Mouse (Mus musculus): ENCODE results near the gene Zfp280d. TPM values are rescaled to one million over a fixed set of nuclear protein-coding genes. Genes with fewer than 3 reads are reported as not detected.

Zfp280d gene
- polyA plus RNA-seq, 1 experiment, result 4.7 TPM

DNA sequence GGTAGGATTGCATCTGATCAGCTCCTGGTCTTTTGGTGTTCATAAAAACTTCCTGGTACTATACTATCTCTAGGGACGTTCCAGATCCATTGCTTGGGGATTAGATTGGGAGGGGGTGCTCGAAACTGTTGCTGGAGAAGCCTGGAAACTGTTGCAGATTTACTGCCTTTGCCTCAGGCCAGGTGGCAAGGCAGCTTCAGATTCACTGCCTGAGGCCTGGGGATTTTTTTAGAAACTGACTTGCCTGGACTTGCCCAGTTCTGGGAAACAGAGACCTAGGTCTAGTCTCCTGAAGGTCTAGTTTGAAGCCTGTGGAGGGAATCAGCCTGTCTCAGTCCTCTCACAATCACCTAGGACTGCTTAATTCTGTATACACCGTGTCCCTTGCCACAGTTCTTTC, 9.8 kb upstream of the Zfp280d start:
- no peak overlapping the region for H3ac ChIP-seq (ENCODE audit: control insufficient read depth, insufficient read length, low read depth)
- no peaks in the 10 kb centered on the region for H3K27me3 ChIP-seq (ENCODE audit: control insufficient read depth, insufficient read depth, insufficient read length)
- H3K79me3 ChIP-seq (ENCODE audit: low read depth), result no peaks in the 10 kb centered on the region
- no peaks in the 10 kb centered on the region for H3K79me2 ChIP-seq (ENCODE audit: control insufficient read depth, insufficient read depth)
- no peak overlapping the region for H3K4me3 ChIP-seq (ENCODE audit: insufficient read depth, poor library complexity, severe bottlenecking)
- no peak for TF ChIP-seq MYOD1 (IDR thresholded peaks at IDR 0.05; ENCODE audit: control insufficient read depth, insufficient read length, low read depth)
- no peak for TF ChIP-seq CEBPB (IDR thresholded peaks at IDR 0.05; ENCODE audit: low read depth)
- TF ChIP-seq USF1 (IDR thresholded peaks at IDR 0.05; ENCODE audit: low read depth), result no peak
- TF ChIP-seq MAX (IDR thresholded peaks at IDR 0.05), result no peak
- TF ChIP-seq MYOG (IDR thresholded peaks at IDR 0.05; ENCODE audit: control insufficient read depth, extremely low read depth, insufficient read length), result no peak
- no peak for TF ChIP-seq CTCF (IDR thresholded peaks at IDR 0.05; ENCODE audit: control insufficient read depth, insufficient read depth, insufficient read length)
- no peak for TF ChIP-seq FOSL1 (IDR thresholded peaks at IDR 0.05; ENCODE audit: insufficient read depth, low read length, poor library complexity, severe bottlenecking)
- no peaks in the 10 kb centered on the region for H3K36me3 ChIP-seq (ENCODE audit: control insufficient read depth, insufficient read depth)

DNA sequence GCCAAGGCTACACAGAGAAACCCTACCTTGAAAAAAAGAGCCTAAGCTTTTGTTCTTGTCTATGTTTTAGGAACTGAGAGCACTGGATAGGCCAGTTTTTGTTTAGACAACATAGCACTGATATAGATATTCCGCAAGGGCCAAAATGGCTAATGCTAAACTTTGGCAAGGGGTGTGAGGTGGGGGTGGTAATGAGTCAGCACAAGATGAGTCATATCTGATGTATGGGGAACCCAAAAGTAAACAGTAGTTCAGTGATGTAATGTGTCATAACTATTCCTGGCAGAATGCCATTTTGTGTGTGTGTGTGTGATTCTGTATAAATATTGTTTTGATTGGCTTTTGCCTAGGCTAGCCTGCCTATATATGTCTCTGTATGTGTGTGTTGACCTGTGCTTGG, 4.5 kb upstream of the Zfp280d start:
- peaks cover under 1% of the 10 kb centered on the region for H3K79me2 ChIP-seq (ENCODE audit: control insufficient read depth, insufficient read depth)
- no peaks in the 10 kb centered on the region for H3K36me3 ChIP-seq (ENCODE audit: control insufficient read depth, insufficient read depth)
- no peak overlapping the region for H3K4me3 ChIP-seq (ENCODE audit: insufficient read depth, poor library complexity, severe bottlenecking)
- TF ChIP-seq CTCF (IDR thresholded peaks at IDR 0.05; ENCODE audit: control insufficient read depth, insufficient read depth, insufficient read length) (no peak), CEBPB (IDR thresholded peaks at IDR 0.05; ENCODE audit: low read depth) (peak; percentile 34), MYOD1 (IDR thresholded peaks at IDR 0.05; ENCODE audit: control insufficient read depth, insufficient read length, low read depth) (no peak), FOSL1 (IDR thresholded peaks at IDR 0.05; ENCODE audit: insufficient read depth, low read length, poor library complexity, severe bottlenecking) (peak; percentile 44), USF1 (IDR thresholded peaks at IDR 0.05; ENCODE audit: low read depth) (no peak), MAX (IDR thresholded peaks at IDR 0.05) (no peak), MYOG (IDR thresholded peaks at IDR 0.05; ENCODE audit: control insufficient read depth, extremely low read depth, insufficient read length) (no peak)
- H3ac ChIP-seq (ENCODE audit: control insufficient read depth, insufficient read length, low read depth), result no peak overlapping the region
- peaks cover under 1% of the 10 kb centered on the region for H3K79me3 ChIP-seq (ENCODE audit: low read depth)
- H3K27me3 ChIP-seq (ENCODE audit: control insufficient read depth, insufficient read depth, insufficient read length), result no peaks in the 10 kb centered on the region

DNA sequence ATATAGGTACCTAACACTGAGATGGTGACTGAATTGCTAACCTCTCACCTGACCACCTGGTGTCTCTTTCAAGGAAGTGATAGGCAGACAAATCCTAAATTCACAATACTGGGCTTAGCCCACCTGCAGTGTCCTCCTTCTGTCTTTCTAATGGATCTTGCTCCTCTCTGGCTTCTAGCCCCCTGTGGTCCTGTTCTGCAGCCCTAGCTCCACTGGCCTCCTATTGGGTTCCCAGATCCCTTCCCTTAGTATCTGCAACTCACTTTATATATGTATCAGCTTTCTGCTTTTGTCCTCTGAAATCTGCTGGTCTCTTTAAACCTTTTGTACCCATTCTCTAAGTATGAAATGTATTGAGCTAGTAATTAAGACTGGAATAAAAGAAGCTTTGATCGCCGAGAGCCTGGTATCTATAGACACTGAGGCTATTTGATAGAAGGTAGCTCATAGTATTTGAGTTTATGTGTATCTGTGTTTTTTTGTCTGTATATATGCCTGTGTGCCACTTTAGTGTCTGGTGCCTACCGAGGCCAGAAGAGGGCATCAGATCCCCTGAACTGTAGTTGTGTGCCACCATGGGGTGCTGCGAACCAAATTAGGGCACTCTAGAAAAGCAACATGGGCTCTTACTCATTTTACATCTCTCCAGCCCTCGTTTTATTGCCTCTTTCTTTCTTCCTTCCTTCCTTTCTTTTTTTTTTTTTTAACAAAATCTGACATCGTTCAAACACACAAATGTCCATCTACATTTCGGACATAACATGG, 832 bp upstream of the Zfp280d start:
- Histone ChIP-seq H3ac (ENCODE audit: control insufficient read depth, insufficient read length, low read depth) (no peak overlapping the region), H3K4me3 (ENCODE audit: insufficient read depth, poor library complexity, severe bottlenecking) (no peak overlapping the region), H3K79me2 (ENCODE audit: control insufficient read depth, insufficient read depth) (peaks cover 37% of the 10 kb centered on the region), H3K36me3 (ENCODE audit: control insufficient read depth, insufficient read depth) (no peaks in the 10 kb centered on the region), H3K79me3 (ENCODE audit: low read depth) (peaks cover 36% of the 10 kb centered on the region), H3K27me3 (ENCODE audit: control insufficient read depth, insufficient read depth, insufficient read length) (no peaks in the 10 kb centered on the region)
- TF ChIP-seq MYOG (IDR thresholded peaks at IDR 0.05; ENCODE audit: control insufficient read depth, extremely low read depth, insufficient read length) (no peak), USF1 (IDR thresholded peaks at IDR 0.05; ENCODE audit: low read depth) (no peak), CEBPB (IDR thresholded peaks at IDR 0.05; ENCODE audit: low read depth) (no peak), MAX (IDR thresholded peaks at IDR 0.05) (no peak), FOSL1 (IDR thresholded peaks at IDR 0.05; ENCODE audit: insufficient read depth, low read length, poor library complexity, severe bottlenecking) (no peak), MYOD1 (IDR thresholded peaks at IDR 0.05; ENCODE audit: control insufficient read depth, insufficient read length, low read depth) (no peak), CTCF (IDR thresholded peaks at IDR 0.05; ENCODE audit: control insufficient read depth, insufficient read depth, insufficient read length) (no peak)

DNA sequence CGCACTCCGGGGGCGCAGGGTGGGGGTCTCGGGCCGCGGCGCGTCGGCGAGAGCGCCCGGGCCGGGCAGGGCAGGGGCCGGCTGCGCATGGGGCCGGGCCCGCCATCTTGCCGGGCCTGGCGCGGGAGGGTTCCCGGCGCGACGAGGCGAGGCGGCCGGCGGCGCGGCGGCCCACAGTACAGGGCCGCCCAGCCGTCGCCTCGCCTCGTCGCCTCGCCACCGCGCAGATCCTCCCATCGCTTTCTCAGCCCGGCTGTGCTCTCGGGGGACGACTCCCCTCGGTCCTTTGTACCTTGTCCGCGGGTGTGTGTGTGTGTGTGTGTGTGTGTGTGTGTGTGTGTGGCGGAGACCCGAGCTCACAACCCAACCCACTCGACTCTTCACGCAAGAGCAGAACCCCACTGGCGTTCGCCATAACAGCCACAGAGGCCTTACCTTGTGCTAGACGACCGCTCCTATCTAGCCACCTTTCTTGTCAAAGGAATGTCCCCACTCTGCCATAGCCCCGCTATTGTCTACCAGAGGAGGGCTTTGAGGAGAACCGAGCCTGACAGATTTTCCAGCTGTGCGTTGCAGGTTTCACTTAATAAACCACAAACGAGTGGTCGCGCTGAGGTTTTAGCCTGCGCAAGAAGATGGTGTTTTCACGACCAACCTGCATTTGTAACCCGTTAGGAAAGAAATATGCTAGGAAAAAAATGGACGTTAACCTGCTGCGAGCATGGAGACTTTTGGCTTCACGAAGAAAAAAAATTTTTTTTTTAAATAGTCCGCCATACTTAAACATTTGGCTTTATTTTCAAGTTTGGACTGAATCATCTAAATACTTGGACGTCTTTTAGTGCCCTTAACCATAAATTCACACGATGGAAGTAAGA, 680 bp downstream of the Zfp280d start:
- no peak for TF ChIP-seq CEBPB (IDR thresholded peaks at IDR 0.05; ENCODE audit: low read depth)
- no peak for TF ChIP-seq CTCF (IDR thresholded peaks at IDR 0.05; ENCODE audit: control insufficient read depth, insufficient read depth, insufficient read length)
- no peak for TF ChIP-seq MYOD1 (IDR thresholded peaks at IDR 0.05; ENCODE audit: control insufficient read depth, insufficient read length, low read depth)
- TF ChIP-seq FOSL1 (IDR thresholded peaks at IDR 0.05; ENCODE audit: insufficient read depth, low read length, poor library complexity, severe bottlenecking), result no peak
- TF ChIP-seq USF1 (IDR thresholded peaks at IDR 0.05; ENCODE audit: low read depth), result no peak
- TF ChIP-seq MAX (IDR thresholded peaks at IDR 0.05), result no peak
- no peak for TF ChIP-seq MYOG (IDR thresholded peaks at IDR 0.05; ENCODE audit: control insufficient read depth, extremely low read depth, insufficient read length)
- Histone ChIP-seq H3K4me3 (ENCODE audit: insufficient read depth, poor library complexity, severe bottlenecking) (peak overlapping the region; percentile 43), H3K27me3 (ENCODE audit: control insufficient read depth, insufficient read depth, insufficient read length) (no peaks in the 10 kb centered on the region), H3K36me3 (ENCODE audit: control insufficient read depth, insufficient read depth) (no peaks in the 10 kb centered on the region), H3K79me3 (ENCODE audit: low read depth) (peaks cover 51% of the 10 kb centered on the region), H3ac (ENCODE audit: control insufficient read depth, insufficient read length, low read depth) (peak overlapping the region; percentile 88), H3K79me2 (ENCODE audit: control insufficient read depth, insufficient read depth) (peaks cover 52% of the 10 kb centered on the region)

DNA sequence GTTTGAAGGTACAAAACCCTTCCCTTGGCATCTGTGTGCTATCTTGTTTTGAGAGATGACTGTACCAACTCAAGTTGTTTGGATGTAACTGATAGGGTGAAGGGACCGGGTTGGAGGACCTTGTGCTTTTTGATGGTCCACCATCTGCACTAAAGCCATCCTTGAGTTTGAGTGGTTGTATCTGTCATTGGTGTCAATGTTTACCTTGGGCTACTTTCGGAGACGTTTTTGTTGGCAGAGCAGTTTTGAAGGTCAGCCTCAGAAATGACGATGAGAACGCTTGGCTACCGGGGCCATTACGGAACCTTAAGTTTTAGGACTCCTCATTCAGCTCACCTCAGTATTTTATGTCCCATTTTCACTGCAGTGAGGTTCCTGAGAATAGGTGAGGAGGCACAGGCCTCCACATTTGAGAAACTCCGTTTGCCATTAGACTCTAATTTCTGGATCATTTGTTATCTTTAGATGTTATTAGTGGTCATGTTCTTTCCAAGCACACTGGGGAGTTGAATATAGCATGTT, 1.4 kb downstream of the Zfp280d start:
- Histone ChIP-seq H3K4me3 (ENCODE audit: insufficient read depth, poor library complexity, severe bottlenecking) (peak overlapping the region; percentile 43), H3K79me2 (ENCODE audit: control insufficient read depth, insufficient read depth) (peaks cover 59% of the 10 kb centered on the region), H3ac (ENCODE audit: control insufficient read depth, insufficient read length, low read depth) (peak overlapping the region; percentile 46), H3K79me3 (ENCODE audit: low read depth) (peaks cover 58% of the 10 kb centered on the region), H3K27me3 (ENCODE audit: control insufficient read depth, insufficient read depth, insufficient read length) (no peaks in the 10 kb centered on the region), H3K36me3 (ENCODE audit: control insufficient read depth, insufficient read depth) (no peaks in the 10 kb centered on the region)
- TF ChIP-seq MYOD1 (IDR thresholded peaks at IDR 0.05; ENCODE audit: control insufficient read depth, insufficient read length, low read depth) (no peak), CTCF (IDR thresholded peaks at IDR 0.05; ENCODE audit: control insufficient read depth, insufficient read depth, insufficient read length) (no peak), CEBPB (IDR thresholded peaks at IDR 0.05; ENCODE audit: low read depth) (no peak), MYOG (IDR thresholded peaks at IDR 0.05; ENCODE audit: control insufficient read depth, extremely low read depth, insufficient read length) (no peak), FOSL1 (IDR thresholded peaks at IDR 0.05; ENCODE audit: insufficient read depth, low read length, poor library complexity, severe bottlenecking) (no peak), MAX (IDR thresholded peaks at IDR 0.05) (no peak), USF1 (IDR thresholded peaks at IDR 0.05; ENCODE audit: low read depth) (no peak)
